10 mouse cellular contexts compared by ENCODE assay signal in genomic region chr10:126143833-126144232, GRCm38 (mm10).
DNase-seq lines count a peak whose midpoint lies in the region; ATAC-seq and TF ChIP-seq lines count a peak whose summit lies in the region.
"Had no signal": no experiment of that assay in that cellular context is flagged by ENCODE, and none has a peak within 500 bp of the region (broad histone marks: within the 10 kb centered on the region; RNA-seq: fewer than 3 reads in every experiment).

No protein-coding gene starts in this region.

- H3K27ac ChIP-seq in neural tube, embryonic 11.5 days (ENCODE audit: low read depth, low read length), result no peak overlapping the region
- peak overlapping the region; percentile 89 for H3K27ac ChIP-seq in limb, embryonic 14.5 days (replicated peaks; ENCODE audit: low read depth, low read length)
- H3K27ac ChIP-seq: heart, embryonic 13.5 days; neural tube, embryonic 13.5 days had no signal

- no peaks in the 10 kb centered on the region for H3K9me3 ChIP-seq in neural tube, embryonic 11.5 days (ENCODE audit: control insufficient read depth, low read length)
- H3K9me3 ChIP-seq in limb, embryonic 14.5 days (ENCODE audit: control insufficient read depth, low read length), result no peaks in the 10 kb centered on the region
- H3K9me3 ChIP-seq: heart, embryonic 13.5 days; neural tube, embryonic 13.5 days had no signal

- H3K9ac ChIP-seq in neural tube, embryonic 11.5 days (ENCODE audit: low read length), result no peak overlapping the region
- no peak overlapping the region for H3K9ac ChIP-seq in limb, embryonic 14.5 days (ENCODE audit: low read depth, low read length, severe bottlenecking)
- H3K9ac ChIP-seq: heart, embryonic 13.5 days; liver, postnatal 0 days; neural tube, embryonic 13.5 days had no signal

- no peak overlapping the region for H3K4me2 ChIP-seq in neural tube, embryonic 11.5 days (ENCODE audit: low read depth)
- peak overlapping the region; percentile 44; the same call in 1 of the 2 replicates for H3K4me2 ChIP-seq in limb, embryonic 14.5 days (replicated peaks; ENCODE audit: low read depth, low read length, severe bottlenecking)
- H3K4me2 ChIP-seq: heart, embryonic 13.5 days; neural tube, embryonic 13.5 days had no signal

- WGBS in neural tube, embryonic 11.5 days, result 74% methylated on average over 10 of the region's 10 CpGs
- 49% methylated on average over 10 of the region's 10 CpGs for WGBS in limb, embryonic 14.5 days

- DNase-seq in neural tube, embryonic 11.5 days (ENCODE audit: low spot score), result peak; percentile 21
- no peak for DNase-seq in neural tube, embryonic 10.5 days (ENCODE audit: extremely low spot score, low spot score)
- peak; percentile 58 for DNase-seq in gastrocnemius, postnatal 10 days
- DNase-seq in limb, embryonic 14.5 days (ENCODE audit: low spot score), result peak; percentile 79
- no peak for DNase-seq in T-cell, adult 2 months (ENCODE audit: low spot score)
- DNase-seq in adrenal gland, adult 18-20 months (ENCODE audit: low spot score in 2 of 2), result no peak
- DNase-seq: liver, postnatal 0 days had no signal

- ATAC-seq in neural tube, embryonic 11.5 days (ENCODE audit: insufficient read depth, low FRiP score, low TSS enrichment), result no peak
- 0 out of 2 replicates have a peak, but pooled peaks have one; percentile 48 for ATAC-seq in limb, embryonic 14.5 days (ENCODE audit: low FRiP score, low read depth)
- ATAC-seq in erythroid progenitor cell, adult 5-6 weeks (replicated peaks; ENCODE audit: low FRiP score, poor library complexity, severe bottlenecking), result no peak
- ATAC-seq: liver, postnatal 0 days had no signal

- no peaks in the 10 kb centered on the region for H3K36me3 ChIP-seq in neural tube, embryonic 11.5 days (ENCODE audit: control insufficient read depth, insufficient read depth, low read length)
- no peaks in the 10 kb centered on the region for H3K36me3 ChIP-seq in limb, embryonic 14.5 days (ENCODE audit: control insufficient read depth, insufficient read depth, low read length)
- H3K36me3 ChIP-seq: heart, embryonic 13.5 days; neural tube, embryonic 13.5 days had no signal

- no peaks in the 10 kb centered on the region for H3K4me1 ChIP-seq in neural tube, embryonic 11.5 days (ENCODE audit: control insufficient read depth, insufficient read depth, low read length)
- peaks cover 38% of the 10 kb centered on the region for H3K4me1 ChIP-seq in limb, embryonic 14.5 days (ENCODE audit: control insufficient read depth, insufficient read depth, low read length)
- H3K4me1 ChIP-seq: heart, embryonic 13.5 days had no signal

- no peaks in the 10 kb centered on the region for H3K27me3 ChIP-seq in neural tube, embryonic 11.5 days (ENCODE audit: control insufficient read depth, insufficient read depth, low read length)
- no peaks in the 10 kb centered on the region for H3K27me3 ChIP-seq in limb, embryonic 14.5 days (ENCODE audit: control insufficient read depth, insufficient read depth, low read length)
- H3K27me3 ChIP-seq: heart, embryonic 13.5 days; neural tube, embryonic 13.5 days had no signal

- no peak for TF ChIP-seq POLR2A in limb, embryonic 14.5 days (IDR thresholded peaks at IDR 0.05; ENCODE audit: borderline replicate concordance, extremely low read depth, insufficient read depth, insufficient read length)

- H3K4me3 ChIP-seq in neural tube, embryonic 11.5 days (ENCODE audit: low read depth, low read length), result no peak overlapping the region
- no peak overlapping the region for H3K4me3 ChIP-seq in limb, embryonic 14.5 days (replicated peaks; ENCODE audit: low read length)
- H3K4me3 ChIP-seq: heart, embryonic 13.5 days; neural tube, embryonic 13.5 days had no signal

Comparison
In these comparisons a context has a peak if more than half of its experiments do, and no peak if none do; other contexts are left out.
1. DNase-seq: peak in neural tube, embryonic 11.5 days (single experiment), gastrocnemius, postnatal 10 days (single experiment) and limb, embryonic 14.5 days (single experiment); none in neural tube, embryonic 10.5 days (single experiment), T-cell, adult 2 months (single experiment) and adrenal gland, adult 18-20 months (0 of 2).